Mouse (Mus musculus) G1E (cell line): ENCODE data around the gene Slc31a1.

Experiments
- CTCF ChIP-seq: IDR thresholded peaks from 2 replicates; pipeline ENCODE4 v1.5.1; 2012; ENCODE audit warnings: low read depth, low read length, inconsistent platforms, mixed read lengths
- POLR2AphosphoS5 ChIP-seq: IDR thresholded peaks from 2 replicates; pipeline ENCODE4 v1.6.1; 2012; ENCODE audit warnings: low read depth, low read length, inconsistent platforms; ENCODE audit not compliant: insufficient replicate concordance

- no peak for TF ChIP-seq POLR2AphosphoS5
- no peak for TF ChIP-seq CTCF
These were observed 76.8 kb downstream of the Slc31a1 start for GRCm38 (mm10) chr4:62437256-62437778.
